Mouse (Mus musculus): ENCODE results near the gene Olfr747.
"Not testable (repeated sequence)": the region's sequence is repeated elsewhere in the genome, so short reads cannot be mapped to it uniquely, and the experiment has no call there.

Gene Olfr747

GRCm38 (mm10) chr14:50693106-50693505 lies at the start of gene Olfr747:
Gene Olfr747, minus strand, starts transcription at chr14:50693206.
- no peak for DNase-seq (ENCODE audit: extremely low read depth, low read depth, low spot score)

GRCm38 (mm10) chr14:50741584-50741983 lies 48.6 kb upstream of the Olfr747 start:
- DNase-seq (ENCODE audit: extremely low read depth, low read depth, low spot score) = no peak

GRCm38 (mm10) chr14:50740334-50740733 lies 47.3 kb upstream of the Olfr747 start:
- no peak for DNase-seq (ENCODE audit: extremely low read depth, low read depth, low spot score)

- DNase-seq (ENCODE audit: extremely low read depth, low read depth, low spot score) = not testable (repeated sequence)
These were observed 29.4 kb upstream of the Olfr747 start for GRCm38 (mm10) chr14:50722371-50722770.

- not testable (repeated sequence) for DNase-seq (ENCODE audit: extremely low read depth, low read depth, low spot score)
These were observed 26.9 kb upstream of the Olfr747 start for GRCm38 (mm10) chr14:50719875-50720274.

- no peak for DNase-seq (ENCODE audit: extremely low read depth, low read depth, low spot score)
These were observed 14.1 kb upstream of the Olfr747 start, which contains the start of gene Olfr748 for GRCm38 (mm10) chr14:50707073-50707472. Gene Olfr748, plus strand, starts transcription at chr14:50707373.

- no peak for DNase-seq (ENCODE audit: extremely low read depth, low read depth, low spot score)
These were observed 46.2 kb downstream of the Olfr747 start, which contains the start of gene Olfr746 for GRCm38 (mm10) chr14:50646783-50647182. Gene Olfr746, plus strand, starts transcription at chr14:50647083.

- DNase-seq (ENCODE audit: extremely low read depth, low read depth, low spot score) = no peak
These were observed 53.9 kb downstream of the Olfr747 start, which contains the start of gene Olfr745 for GRCm38 (mm10) chr14:50639088-50639487. Gene Olfr745, plus strand, starts transcription at chr14:50639388.
